18 mouse cellular contexts compared by ENCODE assay signal in genomic region chrX:52626963-52627716, GRCm38 (mm10). TPM values are rescaled to one million over a fixed set of nuclear protein-coding genes. Genes with fewer than 3 reads are reported as not detected.
DNase-seq lines count a peak whose midpoint lies in the region; ATAC-seq and TF ChIP-seq lines count a peak whose summit lies in the region.
"Had no signal": no experiment of that assay in that cellular context is flagged by ENCODE, and none has a peak within 500 bp of the region (broad histone marks: within the 10 kb centered on the region; RNA-seq: fewer than 3 reads in every experiment).

No protein-coding gene starts in this region.

- no peaks in the 10 kb centered on the region for H3K27me3 ChIP-seq in heart, embryonic 14.5 days (ENCODE audit: control insufficient read depth, insufficient read depth, low read length)
- H3K27me3 ChIP-seq in lung, embryonic 14.5 days (ENCODE audit: insufficient read depth, low read length) = no peaks in the 10 kb centered on the region
- no peaks in the 10 kb centered on the region for H3K27me3 ChIP-seq in embryonic facial prominence, embryonic 12.5 days
- no peaks in the 10 kb centered on the region for H3K27me3 ChIP-seq in limb, embryonic 12.5 days
- H3K27me3 ChIP-seq: forebrain, embryonic 13.5 days; hindbrain, embryonic 15.5 days; neural tube, embryonic 13.5 days had no signal

- WGBS in heart, embryonic 14.5 days = 45% methylated on average over 6 of the region's 6 CpGs
- WGBS in lung, embryonic 14.5 days = 44% methylated on average over 6 of the region's 6 CpGs
- WGBS in embryonic facial prominence, embryonic 12.5 days = 37% methylated on average over 6 of the region's 6 CpGs
- 33% methylated on average over 6 of the region's 6 CpGs for WGBS in limb, embryonic 12.5 days

- H3K4me1 ChIP-seq in heart, embryonic 14.5 days (ENCODE audit: control insufficient read depth in 2 of 2, insufficient read depth in 2 of 2, low read length in 2 of 2) = peaks cover 3 to 14% of the 10 kb centered on the region in 2 experiments; a peak in 3 of 4 replicates
- no peaks in the 10 kb centered on the region for H3K4me1 ChIP-seq in lung, embryonic 14.5 days (ENCODE audit: insufficient read depth)
- H3K4me1 ChIP-seq in embryonic facial prominence, embryonic 12.5 days = peaks cover 22% of the 10 kb centered on the region; the same call in 1 of the 2 replicates
- H3K4me1 ChIP-seq in limb, embryonic 12.5 days (replicated peaks) = peaks cover 52% of the 10 kb centered on the region
- H3K4me1 ChIP-seq: forebrain, embryonic 13.5 days; hindbrain, embryonic 15.5 days; neural tube, embryonic 13.5 days had no signal

- no peaks in the 10 kb centered on the region for H3K36me3 ChIP-seq in heart, embryonic 14.5 days (ENCODE audit: control insufficient read depth, insufficient read depth, low read length)
- H3K36me3 ChIP-seq in lung, embryonic 14.5 days (ENCODE audit: insufficient read depth) = no peaks in the 10 kb centered on the region
- H3K36me3 ChIP-seq in embryonic facial prominence, embryonic 12.5 days = no peaks in the 10 kb centered on the region
- no peaks in the 10 kb centered on the region for H3K36me3 ChIP-seq in limb, embryonic 12.5 days
- H3K36me3 ChIP-seq: hindbrain, embryonic 15.5 days; neural tube, embryonic 13.5 days had no signal

- ATAC-seq in heart, embryonic 14.5 days (ENCODE audit: insufficient number of reproducible peaks, insufficient read depth, low FRiP score, low read depth) = no peak
- peak; percentile 81 for ATAC-seq in lung, embryonic 14.5 days (ENCODE audit: insufficient read depth)
- ATAC-seq in embryonic facial prominence, embryonic 12.5 days (ENCODE audit: insufficient number of reproducible peaks, insufficient read depth, low FRiP score, low TSS enrichment) = 0 out of 2 replicates have a peak, but pooled peaks have one; percentile 41
- no peak for ATAC-seq in limb, embryonic 12.5 days (ENCODE audit: insufficient number of reproducible peaks, insufficient read depth, low FRiP score, low TSS enrichment, low read depth)
- ATAC-seq: forebrain, embryonic 13.5 days had no signal

- no peaks in the 10 kb centered on the region for H3K9me3 ChIP-seq in heart, embryonic 14.5 days (ENCODE audit: control insufficient read depth, low read length)
- no peaks in the 10 kb centered on the region for H3K9me3 ChIP-seq in lung, embryonic 14.5 days (ENCODE audit: low read depth, low read length)
- H3K9me3 ChIP-seq in embryonic facial prominence, embryonic 12.5 days = no peaks in the 10 kb centered on the region
- H3K9me3 ChIP-seq in limb, embryonic 12.5 days = no peaks in the 10 kb centered on the region
- H3K9me3 ChIP-seq: forebrain, embryonic 13.5 days; hindbrain, embryonic 15.5 days; neural tube, embryonic 13.5 days had no signal

- no peak overlapping the region for H3K9ac ChIP-seq in heart, embryonic 14.5 days (ENCODE audit: low read length)
- no peak overlapping the region for H3K9ac ChIP-seq in lung, embryonic 14.5 days
- no peak overlapping the region for H3K9ac ChIP-seq in embryonic facial prominence, embryonic 12.5 days
- H3K9ac ChIP-seq in limb, embryonic 12.5 days (replicated peaks) = no peak overlapping the region
- H3K9ac ChIP-seq: forebrain, embryonic 13.5 days; hindbrain, embryonic 15.5 days; neural tube, embryonic 13.5 days had no signal

- H3K4me3 ChIP-seq in heart, embryonic 14.5 days (ENCODE audit: control insufficient read depth in 1 of 2, insufficient read depth in 1 of 2, low read depth in 1 of 2, low read length in 2 of 2) = no peak overlapping the region
- H3K4me3 ChIP-seq in lung, embryonic 14.5 days (ENCODE audit: low read depth, low read length) = no peak overlapping the region
- H3K4me3 ChIP-seq in embryonic facial prominence, embryonic 12.5 days = no peak overlapping the region
- no peak overlapping the region for H3K4me3 ChIP-seq in limb, embryonic 12.5 days (replicated peaks)
- H3K4me3 ChIP-seq: forebrain, embryonic 13.5 days; hindbrain, embryonic 15.5 days; neural tube, embryonic 13.5 days had no signal

- intact Hi-C loops in left cerebral cortex, postnatal 25 days (cut with DNase I) = no loop called here

- no peak overlapping the region for H3K4me2 ChIP-seq in heart, embryonic 14.5 days (ENCODE audit: low read length)
- H3K4me2 ChIP-seq in lung, embryonic 14.5 days = no peak overlapping the region
- H3K4me2 ChIP-seq in embryonic facial prominence, embryonic 12.5 days (replicated peaks) = 0 out of 2 replicates have a peak overlapping the region, but pooled peaks have one; percentile 5
- no peak overlapping the region for H3K4me2 ChIP-seq in limb, embryonic 12.5 days
- H3K4me2 ChIP-seq: forebrain, embryonic 13.5 days; hindbrain, embryonic 15.5 days; neural tube, embryonic 13.5 days had no signal

- H3K27ac ChIP-seq in heart, embryonic 14.5 days (replicated peaks in 1 of 2; ENCODE audit: control insufficient read depth in 1 of 2, insufficient read depth in 1 of 2, low read depth in 2 of 2, low read length in 2 of 2) = peak overlapping the region; percentile 49 to 50; a peak in 3 of 4 replicates
- peak overlapping the region; percentile 64; the same call in 1 of the 2 replicates for H3K27ac ChIP-seq in lung, embryonic 14.5 days (ENCODE audit: low read depth)
- H3K27ac ChIP-seq in embryonic facial prominence, embryonic 12.5 days = peak overlapping the region; percentile 83
- peak overlapping the region; percentile 89 for H3K27ac ChIP-seq in limb, embryonic 12.5 days
- H3K27ac ChIP-seq: forebrain, embryonic 13.5 days; hindbrain, embryonic 15.5 days; neural tube, embryonic 13.5 days had no signal

- DNase-seq in heart, adult 9 months (ENCODE audit: low spot score in 2 of 2) = no peak
- DNase-seq in lung, embryonic 14.5 days = peak; percentile 75
- no peak for DNase-seq in lung, postnatal 10 days
- DNase-seq in left cerebral cortex, postnatal 25 days (ENCODE audit: low spot score in 2 of 2) = no peak
- DNase-seq in spleen, postnatal 10 days (ENCODE audit: low spot score in 2 of 2) = no peak
- DNase-seq: cerebellum, postnatal 36 days; kidney, postnatal 10 days; layer of hippocampus, adult 9-11 months; right cerebral cortex, postnatal 25 days; thymus, adult 2 months had no signal

- TF ChIP-seq CTCF in lung, embryonic 14.5 days (IDR thresholded peaks at IDR 0.05; ENCODE audit: low read depth) = no peak

RNA-seq across cellular contexts. Expression of gene Gpc3, which starts 13.4 kb away (rescaled TPM):
- polyA plus RNA-seq in heart, embryonic 14.5 days (2014; fragmentation: Nextera tagmentation; extraction: Ambion mirVana) = 548 and 579 TPM in 2 replicates
- polyA plus RNA-seq in lung, embryonic 14.5 days (2014; fragmentation: Nextera tagmentation; extraction: Ambion mirVana) = 538 and 552 TPM in 2 replicates
- polyA plus RNA-seq in embryonic facial prominence, embryonic 12.5 days (2016; fragmentation: Nextera tagmentation; extraction: Ambion mirVana) = 863 and 926 TPM in 2 replicates
- 1,173 and 1,196 TPM in 2 replicates for polyA plus RNA-seq in limb, embryonic 12.5 days (2016; fragmentation: Nextera tagmentation; extraction: Ambion mirVana)
- total RNA-seq in left cerebral cortex, postnatal 25 days (2021) = 1 to 10 TPM; 6.0 to 6.9 TPM
- total RNA-seq: megakaryocyte-erythroid progenitor cell, adult 5-6 weeks; monocyte, adult 5-6 weeks had no signal

Comparison
In these comparisons a context has a peak if more than half of its experiments do, and no peak if none do; other contexts are left out.
1. ATAC-seq: peak in lung, embryonic 14.5 days (single experiment) and embryonic facial prominence, embryonic 12.5 days (single experiment); none in heart, embryonic 14.5 days (single experiment) and limb, embryonic 12.5 days (single experiment).
2. Peak in every context shown above with its lines, with median percentiles within 50 percentile points of each other: H3K27ac ChIP-seq.